Mouse (Mus musculus) liver, embryonic 11.5 days (tissue): ENCODE results near the gene Gm29666. TPM values are rescaled to one million over a fixed set of nuclear protein-coding genes. Genes with fewer than 3 reads are reported as not detected.

ENCODE experiments used
- ATAC-seq: fragments of 200-750 bp; cut with Nextera tagmentation; replicated peaks from 2 replicates; pipeline ENCODE4 v1.8.0; 2017; ENCODE audit warnings: moderate number of reproducible peaks, mild to moderate bottlenecking, moderate TSS enrichment, moderate library complexity; ENCODE audit not compliant: low FRiP score
- DNase-seq: peaks from one replicate; pipeline ENCODE4 v3.0.0-alpha.2; 2017; ENCODE audit warnings: low spot score
- H3K27ac ChIP-seq: fragments of 300-500 bp; sonication (generic); 2 replicates; pipeline ENCODE4 v1.5.1; 2014; ENCODE audit warnings: mild to moderate bottlenecking, low read depth, low read length, control low read depth
- H3K27me3 ChIP-seq: fragments of 300-500 bp; sonication (generic); replicated peaks from 2 replicates; pipeline ENCODE4 v1.6.1; 2014; ENCODE audit warnings: low read length, mixed read lengths; ENCODE audit not compliant: control insufficient read depth, insufficient read depth
- H3K36me3 ChIP-seq: fragments of 300-500 bp; sonication (generic); 2 replicates; pipeline ENCODE4 v1.6.1; 2014; ENCODE audit warnings: mild to moderate bottlenecking, low read length, moderate library complexity, mixed read lengths; ENCODE audit not compliant: control insufficient read depth, insufficient read depth
- H3K4me1 ChIP-seq: fragments of 300-500 bp; sonication (generic); replicated peaks from 2 replicates; pipeline ENCODE4 v1.6.1; 2014; ENCODE audit warnings: low read length, mixed read lengths; ENCODE audit not compliant: control insufficient read depth, insufficient read depth
- H3K4me2 ChIP-seq: fragments of 300-500 bp; sonication (generic); 2 replicates; pipeline ENCODE4 v1.6.1; 2014; ENCODE audit warnings: mild to moderate bottlenecking, control low read depth, moderate library complexity
- H3K4me3 ChIP-seq: fragments of 300-500 bp; sonication (generic); 2 replicates; pipeline ENCODE4 v1.5.1; 2014; ENCODE audit warnings: low read depth, low read length, control low read depth
- H3K9ac ChIP-seq: fragments of 300-500 bp; sonication (generic); 2 replicates; pipeline ENCODE4 v1.6.1; 2014; ENCODE audit warnings: low read depth, low read length, control low read depth
- H3K9me3 ChIP-seq: fragments of 300-500 bp; sonication (generic); 2 replicates; pipeline ENCODE4 v1.6.1; 2016; ENCODE audit warnings: low read length, inconsistent platforms, mixed read lengths; ENCODE audit not compliant: control insufficient read depth
- WGBS: fragments of 180-500 bp; shearing (Covaris S2); extraction: QIAGEN DNeasy Blood & Tissue Kit; methylation state at CpG from one replicate; pipeline ENCODE4 v1.1.7; 2014; 5-methylcytosine and 5-hydroxymethylcytosine counted together
- polyA plus RNA-seq: library from polyadenylated mRNA; unstranded; fragments of >200 nt; fragmentation: Nextera tagmentation; extraction: Ambion mirVana; gene quantifications from 2 replicates; pipeline ENCODE4 v1.2.1, GENCODE M21; 2014

The Gm29666 gene
- polyA plus RNA-seq, 1 experiment from 2014 or later: 1.8 TPM

- H3K9me3 ChIP-seq: no peaks in the 10 kb centered on the region
- H3K4me3 ChIP-seq: no peak overlapping the region
- H3K4me1 ChIP-seq: no peaks in the 10 kb centered on the region
- no peak overlapping the region for H3K4me2 ChIP-seq
- 88% methylated on average over 11 of the region's 11 CpGs for WGBS
- DNase-seq (no peak), ATAC-seq (no peak)
- no peak overlapping the region for H3K27ac ChIP-seq
- no peak overlapping the region for H3K9ac ChIP-seq
- no peaks in the 10 kb centered on the region for H3K36me3 ChIP-seq
- H3K27me3 ChIP-seq: no peaks in the 10 kb centered on the region
Measured at GRCm38 (mm10) chr15:84953259-84953658, 33.4 kb upstream of the Gm29666 start.

GRCm38 (mm10) chr15:84950053-84950452, 30.2 kb upstream of the Gm29666 start:
- Histone ChIP-seq H3K4me3 (no peak overlapping the region), H3K4me2 (no peak overlapping the region), H3K4me1 (no peaks in the 10 kb centered on the region), H3K9ac (no peak overlapping the region), H3K36me3 (no peaks in the 10 kb centered on the region), H3K9me3 (no peaks in the 10 kb centered on the region), H3K27ac (no peak overlapping the region), H3K27me3 (no peaks in the 10 kb centered on the region)
- ATAC-seq (no peak), DNase-seq (no peak)
- 87% methylated on average over 4 of the region's 4 CpGs for WGBS

- Histone ChIP-seq H3K27me3 (no peaks in the 10 kb centered on the region), H3K4me2 (no peak overlapping the region), H3K9ac (no peak overlapping the region), H3K4me3 (no peak overlapping the region), H3K27ac (no peak overlapping the region), H3K4me1 (no peaks in the 10 kb centered on the region), H3K9me3 (no peaks in the 10 kb centered on the region), H3K36me3 (no peaks in the 10 kb centered on the region)
- DNase-seq (no peak), ATAC-seq (no peak)
- 83% methylated on average over 14 of the region's 14 CpGs for WGBS
Measured at GRCm38 (mm10) chr15:84948990-84949389, 29.2 kb upstream of the Gm29666 start.

- Histone ChIP-seq H3K27me3 (no peaks in the 10 kb centered on the region), H3K4me3 (no peak overlapping the region)
- WGBS: 77% methylated on average over 5 of the region's 5 CpGs
Measured at GRCm38 (mm10) chr15:84944319-84944718, 24.5 kb upstream of the Gm29666 start.

GRCm38 (mm10) chr15:84942647-84943285, 22.9 kb upstream of the Gm29666 start:
- ATAC-seq: no peak

More at GRCm38 (mm10) chr15:84944319-84944718, 24.5 kb upstream of the Gm29666 start:
- no peak overlapping the region for H3K27ac ChIP-seq
- DNase-seq: no peak
- no peaks in the 10 kb centered on the region for H3K4me1 ChIP-seq
- H3K4me2 ChIP-seq: no peak overlapping the region
- ATAC-seq: no peak
- peaks cover 20% of the 10 kb centered on the region for H3K36me3 ChIP-seq
- no peaks in the 10 kb centered on the region for H3K9me3 ChIP-seq
- no peak overlapping the region for H3K9ac ChIP-seq

GRCm38 (mm10) chr15:84940102-84940501, 20.3 kb upstream of the Gm29666 start:
- Histone ChIP-seq H3K27ac (no peak overlapping the region), H3K9ac (no peak overlapping the region), H3K36me3 (peaks cover 60% of the 10 kb centered on the region), H3K4me2 (no peak overlapping the region), H3K4me3 (no peak overlapping the region), H3K9me3 (no peaks in the 10 kb centered on the region), H3K27me3 (no peaks in the 10 kb centered on the region), H3K4me1 (no peaks in the 10 kb centered on the region)
- no peak for DNase-seq
- WGBS: 70% methylated on average over 12 of the region's 12 CpGs
- ATAC-seq: no peak

More at GRCm38 (mm10) chr15:84942647-84943285, 22.9 kb upstream of the Gm29666 start:
- no peaks in the 10 kb centered on the region for H3K4me1 ChIP-seq
- WGBS: 85% methylated on average over 11 of the region's 11 CpGs
- no peak overlapping the region for H3K9ac ChIP-seq
- H3K36me3 ChIP-seq: peaks cover 33% of the 10 kb centered on the region
- no peak overlapping the region for H3K4me3 ChIP-seq
- no peak overlapping the region for H3K27ac ChIP-seq
- H3K9me3 ChIP-seq: no peaks in the 10 kb centered on the region
- DNase-seq: no peak
- no peaks in the 10 kb centered on the region for H3K27me3 ChIP-seq
- H3K4me2 ChIP-seq: no peak overlapping the region

- no peak overlapping the region for H3K27ac ChIP-seq
- WGBS: 94% methylated on average over 16 of the region's 16 CpGs
- H3K27me3 ChIP-seq: no peaks in the 10 kb centered on the region
- no peak for DNase-seq
- no peaks in the 10 kb centered on the region for H3K9me3 ChIP-seq
- no peak overlapping the region for H3K9ac ChIP-seq
- no peak for ATAC-seq
- peaks cover 83% of the 10 kb centered on the region for H3K36me3 ChIP-seq
- H3K4me2 ChIP-seq: no peak overlapping the region
- H3K4me1 ChIP-seq: no peaks in the 10 kb centered on the region
- no peak overlapping the region for H3K4me3 ChIP-seq
Measured at GRCm38 (mm10) chr15:84934901-84935300, 15.1 kb upstream of the Gm29666 start.

- Histone ChIP-seq H3K27me3 (no peaks in the 10 kb centered on the region), H3K9ac (no peak overlapping the region), H3K9me3 (no peaks in the 10 kb centered on the region), H3K4me2 (no peak overlapping the region), H3K4me3 (no peak overlapping the region), H3K4me1 (no peaks in the 10 kb centered on the region), H3K36me3 (peaks cover 79% of the 10 kb centered on the region), H3K27ac (no peak overlapping the region)
- 60% methylated on average over 5 of the region's 5 CpGs for WGBS
- no peak for DNase-seq
- 0 out of 2 replicates have a peak, but pooled peaks have one; percentile 23 for ATAC-seq
Measured at GRCm38 (mm10) chr15:84932351-84932750, 12.5 kb upstream of the Gm29666 start.

GRCm38 (mm10) chr15:84925495-84926018, 5.7 kb upstream of the Gm29666 start:
- Histone ChIP-seq H3K4me2 (peak overlapping the region; percentile 79), H3K27me3 (no peaks in the 10 kb centered on the region), H3K36me3 (peaks cover 25% of the 10 kb centered on the region), H3K4me1 (peaks cover 15% of the 10 kb centered on the region), H3K27ac (no peak overlapping the region), H3K9ac (no peak overlapping the region), H3K9me3 (no peaks in the 10 kb centered on the region), H3K4me3 (peak overlapping the region; percentile 96)
- 79% methylated on average over 1 of the region's 1 CpGs for WGBS
- no peak for DNase-seq
- no peak for ATAC-seq
